In genomic region chr2:174297086-174297571, GRCm38 (mm10) we compare ENCODE assay signal across 8 mouse cellular contexts. TPM values are rescaled to one million over a fixed set of nuclear protein-coding genes. Genes with fewer than 3 reads are reported as not detected.
A peak's percentile ranks its signal among the peaks of the same experiment; 100 is the strongest.
DNase-seq lines count a peak whose midpoint lies in the region; ATAC-seq and TF ChIP-seq lines count a peak whose summit lies in the region.

No protein-coding gene starts in this region.

- peak; percentile 58 for TF ChIP-seq CTCF in lung, postnatal 0 days (IDR thresholded peaks at IDR 0.05)
- TF ChIP-seq CTCF in small intestine, adult 2 months (IDR thresholded peaks at IDR 0.05; ENCODE audit: extremely low read depth, insufficient read length, insufficient replicate concordance, low read depth, low read length), result peak; percentile 25; the same call in 1 of the 2 replicates

- H3K4me3 ChIP-seq in lung, postnatal 0 days (ENCODE audit: low read depth, low read length), result no peak overlapping the region
- H3K4me3 ChIP-seq in small intestine, adult 2 months (ENCODE audit: low read depth, low read length), result peak overlapping the region; percentile 16; the same call in 1 of the 2 replicates

- TF ChIP-seq EP300 in lung, postnatal 0 days (IDR thresholded peaks at IDR 0.05), result no peak

- peak; percentile 8 for DNase-seq in adrenal gland, adult 2 months
- DNase-seq in adrenal gland, postnatal 25 days, result no peak
- peak; percentile 71 for DNase-seq in induced T-regulatory cell, adult 2 months (ENCODE audit: low read depth)
- DNase-seq in lung, postnatal 0 days (ENCODE audit: low spot score), result no peak
- DNase-seq in spleen, postnatal 36 days (ENCODE audit: low spot score in 2 of 2), result no peak

- peaks cover 17% of the 10 kb centered on the region for H3K27me3 ChIP-seq in lung, postnatal 0 days (replicated peaks; ENCODE audit: insufficient read depth, low read length)
- H3K27me3 ChIP-seq in small intestine, adult 2 months (ENCODE audit: control insufficient read depth, insufficient read depth, low read length), result peaks cover 18% of the 10 kb centered on the region

- 0 out of 2 replicates have a peak overlapping the region, but pooled peaks have one; percentile 12 for H3K4me2 ChIP-seq in lung, postnatal 0 days (replicated peaks; ENCODE audit: low read depth, low read length)

- H3K9ac ChIP-seq in lung, postnatal 0 days (replicated peaks; ENCODE audit: low read depth), result no peak overlapping the region

- no peaks in the 10 kb centered on the region; the same call in 1 of the 2 replicates for H3K4me1 ChIP-seq in lung, postnatal 0 days (ENCODE audit: insufficient read depth, low read depth, low read length)
- no peaks in the 10 kb centered on the region for H3K4me1 ChIP-seq in small intestine, adult 2 months (ENCODE audit: control insufficient read depth, insufficient read depth, insufficient read length, low read length)

- H3K9me3 ChIP-seq in lung, postnatal 0 days (ENCODE audit: low read length), result no peaks in the 10 kb centered on the region; the same call in 1 of the 2 replicates

- TF ChIP-seq POLR2A in small intestine, adult 2 months (IDR thresholded peaks at IDR 0.05; ENCODE audit: low read depth, low read length), result no peak

- ATAC-seq in CD4-positive, CD25-positive, alpha-beta regulatory T cell, adult 4 months, result peak; percentile 41
- peak; percentile 55 for ATAC-seq in erythroid progenitor cell, adult 5-6 weeks (replicated peaks; ENCODE audit: low FRiP score, poor library complexity, severe bottlenecking)
- ATAC-seq in lung, postnatal 0 days, result no peak

- no peaks in the 10 kb centered on the region for H3K36me3 ChIP-seq in lung, postnatal 0 days (ENCODE audit: insufficient read depth, low read length)
- H3K36me3 ChIP-seq in small intestine, adult 2 months (ENCODE audit: control insufficient read depth, insufficient read depth, low read length), result no peaks in the 10 kb centered on the region

- no peak overlapping the region for H3K27ac ChIP-seq in lung, postnatal 0 days (ENCODE audit: low read length)
- H3K27ac ChIP-seq in small intestine, adult 2 months (ENCODE audit: insufficient read depth, low read depth, low read length), result no peak overlapping the region

- WGBS in lung, postnatal 0 days, result 38% methylated on average over 29 of the region's 29 CpGs
- WGBS in small intestine, adult 2 months, result 54% methylated on average over 29 of the region's 29 CpGs

RNA-seq across cellular contexts. Expression of gene Gnas, which starts 13.0 kb away (rescaled TPM):
- 1,000 to 10,000 TPM; 2,774 to 2,898 TPM for total RNA-seq in adrenal gland, adult 2 months (2021)
- polyA plus RNA-seq in adrenal gland, adult 2 months (2012; rRNA removed), result 1,329 and 1,576 TPM in 2 replicates
- total RNA-seq in adrenal gland, postnatal 25 days (2021), result 2,468 and 2,497 TPM in 2 replicates
- 100 to 1,000 TPM in 1 of 2 experiments, 10 to 100 TPM in 1; 96.1 to 130 TPM for polyA plus RNA-seq in CD4-positive, CD25-positive, alpha-beta regulatory T cell, adult 4 months (2017; shearing (Covaris generic))
- total RNA-seq in erythroid progenitor cell, adult 5-6 weeks (2015; ENCODE audit: low replicate concordance), result 338 and 377 TPM in 2 replicates
- total RNA-seq in erythroid progenitor cell, adult 5-6 weeks (2017; ENCODE audit: low replicate concordance), result 196 and 201 TPM in 2 replicates
- polyA plus RNA-seq in lung, postnatal 0 days (2015; fragmentation: Nextera tagmentation; extraction: Ambion mirVana), result 1,238 and 1,252 TPM in 2 replicates
- 295 and 530 TPM in 2 replicates for polyA plus RNA-seq in small intestine, adult 2 months (2012; rRNA removed)

RNA-seq across cellular contexts. Expression of gene Gm20721, which starts 49.4 kb away (rescaled TPM):
- 1 to 10 TPM; 2.1 to 2.5 TPM for total RNA-seq in adrenal gland, adult 2 months (2021)
- polyA plus RNA-seq in adrenal gland, adult 2 months (2012; rRNA removed), result 0.07 TPM in 1 of 2 replicates, not detected in the other
- total RNA-seq in adrenal gland, postnatal 25 days (2021), result 2.1 and 2.4 TPM in 2 replicates
- 1 to 10 TPM; 1.6 to 2.3 TPM for polyA plus RNA-seq in CD4-positive, CD25-positive, alpha-beta regulatory T cell, adult 4 months (2017; shearing (Covaris generic))
- total RNA-seq in erythroid progenitor cell, adult 5-6 weeks (2015; ENCODE audit: low replicate concordance), result not detected in 2 replicates
- total RNA-seq in erythroid progenitor cell, adult 5-6 weeks (2017; ENCODE audit: low replicate concordance), result 0.61 and 11.9 TPM in 2 replicates
- 4.8 and 9.6 TPM in 2 replicates for polyA plus RNA-seq in lung, postnatal 0 days (2015; fragmentation: Nextera tagmentation; extraction: Ambion mirVana)
- not detected in 2 replicates for polyA plus RNA-seq in small intestine, adult 2 months (2012; rRNA removed)

Comparison
In these comparisons a context has a peak if more than half of its experiments do, and no peak if none do; other contexts are left out.
1. DNase-seq: peak in adrenal gland, adult 2 months (single experiment) and induced T-regulatory cell, adult 2 months (single experiment); none in adrenal gland, postnatal 25 days (single experiment), lung, postnatal 0 days (single experiment) and spleen, postnatal 36 days (0 of 2).